Mouse (Mus musculus) thymus, postnatal 10 days (tissue): ENCODE measurements around the gene Kcnj12.

Experiments used
- DNase-seq, 2 experiments: peaks; one replicate each; pipeline ENCODE4 v3.0.0; 2021; ENCODE audit warnings: low spot score in 2 of 2

The Kcnj12 gene

GRCm38 (mm10) chr11:61024996-61025395 is 2.6 kb downstream of the Kcnj12 start:
- DNase-seq: no peak

- no peak for DNase-seq
Observed at GRCm38 (mm10) chr11:61025594-61025993, 3.2 kb downstream of the Kcnj12 start.

GRCm38 (mm10) chr11:61026381-61026780 is 4.0 kb downstream of the Kcnj12 start:
- no peak for DNase-seq

- DNase-seq: no peak
Observed at GRCm38 (mm10) chr11:61027160-61027559, 4.8 kb downstream of the Kcnj12 start.

- no peak for DNase-seq
Observed at GRCm38 (mm10) chr11:61028211-61028950, 6.0 kb downstream of the Kcnj12 start.

- no peak for DNase-seq
Observed at GRCm38 (mm10) chr11:61029116-61029740, 6.9 kb downstream of the Kcnj12 start.

- DNase-seq: no peak
Observed at GRCm38 (mm10) chr11:61029864-61030595, 7.7 kb downstream of the Kcnj12 start.

GRCm38 (mm10) chr11:61031137-61031536 is 8.8 kb downstream of the Kcnj12 start:
- DNase-seq: no peak

GRCm38 (mm10) chr11:61031658-61032445 is 9.5 kb downstream of the Kcnj12 start:
- no peak for DNase-seq

GRCm38 (mm10) chr11:61032481-61032880 is 10.1 kb downstream of the Kcnj12 start:
- no peak for DNase-seq

- no peak for DNase-seq
Observed at GRCm38 (mm10) chr11:61033160-61033559, 10.8 kb downstream of the Kcnj12 start.

GRCm38 (mm10) chr11:61036639-61037038 is 14.3 kb downstream of the Kcnj12 start:
- DNase-seq: no peak

- DNase-seq: no peak
Observed at GRCm38 (mm10) chr11:61038277-61038782, 16.0 kb downstream of the Kcnj12 start.

GRCm38 (mm10) chr11:61040856-61041652 is 18.7 kb downstream of the Kcnj12 start:
- no peak for DNase-seq

- DNase-seq: no peak
Observed at GRCm38 (mm10) chr11:61042593-61042992, 20.2 kb downstream of the Kcnj12 start.

GRCm38 (mm10) chr11:61043055-61043992 is 21.0 kb downstream of the Kcnj12 start:
- DNase-seq: peak; percentile 6 to 14

- no peak for DNase-seq
Observed at GRCm38 (mm10) chr11:61044741-61045140, 22.4 kb downstream of the Kcnj12 start.

GRCm38 (mm10) chr11:61047441-61047840 is 25.1 kb downstream of the Kcnj12 start:
- no peak for DNase-seq

- DNase-seq: no peak
Observed at GRCm38 (mm10) chr11:61051151-61051550, 28.8 kb downstream of the Kcnj12 start.

GRCm38 (mm10) chr11:61056871-61057270 is 34.5 kb downstream of the Kcnj12 start:
- DNase-seq: no peak
